Mouse (Mus musculus) left cerebral cortex, adult 18-20 months (tissue): ENCODE data around the gene Srsf10. TPM values are rescaled to one million over a fixed set of nuclear protein-coding genes. Genes with fewer than 3 reads are reported as not detected.
A peak's percentile ranks its signal among the peaks of the same experiment; 100 is the strongest.

Source experiments
- DNase-seq, 2 experiments: peaks; one replicate each; pipeline ENCODE4 v3.0.0; 2021 to 2022; ENCODE audit warnings: low spot score in 2 of 2, mixed read lengths in 1 of 2
- total RNA-seq, 2 experiments: library from RNA; stranded (reverse); gene quantifications; 2 replicates each; pipeline ENCODE4 v1.2.3; 2021

Srsf10 gene
- total RNA-seq, 2 experiments from 2014 or later, result 72.3 to 76.1 TPM

DNA sequence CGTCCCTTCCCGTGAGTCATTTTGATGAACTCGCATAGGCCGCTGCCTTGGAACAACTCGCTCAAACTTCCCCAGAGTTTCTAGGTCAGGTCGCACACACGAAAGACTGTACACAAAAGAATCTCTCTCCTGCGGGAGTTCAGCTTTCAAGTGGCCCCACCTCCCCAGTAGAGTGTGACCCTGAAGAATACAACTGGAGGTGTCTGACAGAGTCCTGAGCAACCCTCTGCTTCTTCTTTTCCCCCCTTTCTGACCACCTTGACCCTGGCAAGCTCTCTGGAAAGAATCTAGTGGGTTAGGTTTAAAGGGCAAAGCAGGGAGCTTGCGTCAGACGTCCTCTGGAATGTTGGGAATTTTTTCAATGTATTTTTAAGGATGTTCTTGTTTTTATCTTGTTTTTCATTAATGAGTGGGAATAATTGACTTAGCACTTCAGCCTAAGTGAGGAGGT, 27.9 kb downstream of the Srsf10 start:
- no peak for DNase-seq

DNA sequence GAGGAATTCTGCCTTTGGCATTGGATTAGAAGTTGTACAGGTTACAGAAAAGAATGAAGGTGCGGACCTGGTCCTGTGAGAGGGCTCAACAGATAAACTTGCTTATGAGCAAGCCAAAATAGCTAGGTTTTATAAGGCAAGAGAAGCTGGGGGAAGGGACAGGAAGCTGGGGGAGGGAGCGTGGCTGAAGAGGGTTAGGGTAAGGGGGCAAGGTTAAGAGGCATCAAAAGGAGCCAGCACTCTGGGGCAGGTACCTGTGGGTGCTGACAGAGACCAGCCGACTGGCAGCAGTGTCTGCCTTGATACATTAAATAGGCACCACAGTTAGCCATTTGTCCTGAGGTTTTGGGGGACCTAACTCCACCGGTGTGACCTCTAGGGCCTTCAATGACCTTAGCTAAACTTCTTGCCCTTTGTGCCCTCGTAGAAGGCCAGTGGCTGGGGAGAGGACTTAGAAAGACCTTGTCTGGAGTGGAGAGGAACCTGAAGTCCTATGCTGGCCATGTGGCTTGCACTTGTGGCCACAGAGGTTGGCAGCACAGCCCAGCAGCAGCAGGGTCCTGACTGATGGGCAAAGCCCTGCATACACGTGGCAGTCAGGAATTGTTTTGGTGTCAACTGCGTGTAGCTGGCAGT, 28.5 kb downstream of the Srsf10 start:
- DNase-seq, result no peak

DNA sequence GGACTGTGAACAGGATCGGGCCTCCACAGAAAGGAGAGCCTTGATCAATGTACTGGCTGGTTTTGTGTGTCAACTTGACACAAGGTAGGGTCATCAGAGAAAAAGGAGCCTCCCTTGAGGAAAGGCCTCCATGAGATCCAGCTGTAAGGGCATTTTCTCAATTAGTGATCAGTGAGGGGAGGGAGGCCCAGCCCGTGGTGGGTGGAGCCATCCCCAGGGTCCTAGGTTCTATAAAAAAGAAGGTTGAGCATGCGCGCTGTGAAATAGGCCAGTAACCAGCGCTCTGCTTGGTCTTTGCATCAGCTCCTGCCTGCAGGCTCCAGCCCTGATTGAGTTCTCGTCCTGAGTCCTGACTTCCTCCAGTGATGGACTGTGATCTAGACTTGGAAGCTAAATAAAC, 29.0 kb downstream of the Srsf10 start:
- no peak for DNase-seq

GRCm38 (mm10) chr4:135885676-135886075, 30.1 kb downstream of the Srsf10 start:
- no peak for DNase-seq

DNA sequence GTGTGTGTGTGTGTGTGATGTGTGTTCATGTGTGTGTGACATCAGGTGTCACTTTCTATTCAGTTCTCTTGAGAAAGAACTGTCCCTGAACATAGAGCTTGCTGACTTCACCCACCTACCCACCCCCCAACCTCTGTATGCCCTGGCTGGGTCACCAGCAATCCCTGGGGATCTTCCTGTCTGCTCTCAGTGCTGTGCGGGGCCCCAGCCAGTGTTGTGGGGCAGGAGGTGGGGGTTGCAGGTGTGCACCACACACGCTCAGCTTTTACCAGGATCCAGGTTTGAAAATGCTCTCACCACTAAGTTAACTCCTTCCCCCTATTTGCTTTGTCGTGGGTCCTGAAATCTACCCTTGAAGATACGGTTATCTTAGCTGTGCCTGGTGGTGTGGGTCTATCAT, 30.6 kb downstream of the Srsf10 start:
- no peak for DNase-seq

DNA sequence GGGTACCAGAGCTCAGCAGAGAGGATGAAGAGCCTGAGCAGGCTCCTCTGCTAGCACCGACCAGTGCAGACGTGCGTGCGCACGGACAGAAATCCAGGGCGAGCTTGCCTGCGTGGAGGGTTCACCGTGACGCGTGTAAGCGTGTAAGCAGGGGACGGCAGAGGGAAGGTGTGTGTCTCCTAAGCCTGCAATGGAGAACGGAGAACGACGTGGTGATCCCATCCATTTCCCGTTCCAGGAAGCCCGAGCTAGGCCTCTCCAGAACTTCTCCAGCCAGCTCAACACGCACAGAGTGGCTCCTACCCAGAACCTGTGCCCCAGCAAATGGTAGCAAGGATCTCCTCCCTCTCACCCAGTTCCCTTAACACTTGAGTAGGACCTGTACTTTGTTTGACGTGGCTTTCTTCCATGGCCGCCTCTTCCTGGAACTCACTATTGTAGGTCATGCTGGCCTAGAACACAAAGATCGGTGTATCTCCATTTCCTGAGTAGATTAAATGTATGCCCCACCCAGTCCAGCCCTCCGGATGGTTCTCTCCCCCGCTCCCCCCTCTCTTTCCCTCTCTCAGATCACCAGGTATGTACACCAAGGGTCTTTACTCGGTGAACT, 33.0 kb downstream of the Srsf10 start:
- DNase-seq, result no peak

- DNase-seq, result no peak
Measured at GRCm38 (mm10) chr4:135889146-135889883, 33.8 kb downstream of the Srsf10 start.

GRCm38 (mm10) chr4:135889884-135890283, 34.3 kb downstream of the Srsf10 start:
- peak; percentile 61 to 78 for DNase-seq

GRCm38 (mm10) chr4:135891539-135891938, 36.0 kb downstream of the Srsf10 start:
- no peak for DNase-seq

DNA sequence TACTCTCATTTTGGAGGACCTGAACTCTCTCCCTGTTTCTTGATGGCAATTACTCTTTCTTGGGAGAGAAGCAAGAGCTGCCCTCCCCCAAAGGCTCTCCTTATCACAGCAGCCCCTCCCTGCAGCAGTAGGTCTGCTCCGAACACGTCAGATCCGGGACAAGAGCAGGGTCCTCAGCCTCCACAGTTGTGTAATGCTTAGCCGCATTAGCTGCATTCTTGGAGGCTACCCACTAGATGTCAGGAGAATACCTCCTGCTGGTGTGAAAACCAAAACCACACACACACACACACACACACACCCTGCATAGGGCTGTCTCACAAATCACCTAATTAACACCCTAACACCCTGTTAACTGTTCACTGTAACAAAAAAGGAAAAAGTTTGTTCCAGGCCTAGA, 37.3 kb downstream of the Srsf10 start:
- no peak for DNase-seq

- no peak for DNase-seq
Measured at GRCm38 (mm10) chr4:135895071-135895571, 39.6 kb downstream of the Srsf10 start, which contains the start of gene Cnr2. Cnr2 (plus strand) TSS chr4:135895394.

DNA sequence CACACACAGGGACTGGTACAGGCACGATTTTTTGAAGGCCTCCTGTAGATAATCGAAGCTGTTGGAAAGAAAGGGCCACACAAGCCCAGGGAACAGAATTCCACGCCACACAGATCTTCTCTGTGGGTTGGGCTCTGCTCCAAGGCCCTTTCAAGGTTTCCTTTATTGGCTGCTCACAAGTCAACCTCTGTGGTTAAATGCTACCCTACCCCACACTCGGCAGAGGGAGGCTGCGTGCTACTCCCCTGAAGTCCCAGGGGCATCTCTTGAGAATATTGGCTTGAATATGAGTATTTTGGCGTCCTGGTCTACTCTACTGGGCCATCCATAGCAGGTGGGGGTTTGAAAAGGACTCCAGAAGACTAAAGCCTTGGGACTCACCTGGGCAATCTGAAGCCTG, 40.6 kb downstream of the Srsf10 start:
- no peak for DNase-seq

DNA sequence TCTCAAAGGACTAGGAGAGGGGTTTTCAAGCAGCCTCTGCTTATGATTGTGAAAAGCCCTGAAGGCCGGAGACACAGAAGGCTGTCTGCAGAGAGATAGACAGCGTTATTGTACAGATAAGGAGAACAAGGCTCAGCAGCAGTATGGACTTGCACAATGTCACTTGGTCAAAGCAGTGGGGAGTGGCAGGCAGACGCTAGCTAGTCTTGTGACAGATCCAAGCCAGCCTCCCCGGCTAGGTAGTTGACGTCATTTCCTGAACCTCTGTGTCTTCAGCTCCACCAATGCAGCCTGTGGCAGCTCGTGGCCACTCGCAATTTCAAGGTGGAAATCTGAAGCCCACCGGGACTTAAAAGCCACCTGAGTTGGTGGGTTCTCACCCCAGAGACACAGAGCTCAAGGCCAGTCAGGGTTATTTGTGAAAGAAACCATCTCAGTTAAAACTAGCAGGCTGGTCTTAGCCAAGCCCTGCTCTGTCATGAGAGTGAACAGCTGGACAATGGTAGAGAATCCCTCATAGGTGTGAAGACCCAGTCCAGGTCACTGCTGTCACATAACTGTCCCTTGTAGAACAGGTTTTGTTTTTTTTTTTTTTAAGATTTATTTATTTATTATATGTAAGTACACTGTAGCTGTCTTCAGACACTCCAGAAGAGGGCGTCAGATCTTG, 43.0 kb downstream of the Srsf10 start:
- DNase-seq, result no peak

- no peak for DNase-seq
Measured at GRCm38 (mm10) chr4:135899050-135899448, 43.5 kb downstream of the Srsf10 start.

DNA sequence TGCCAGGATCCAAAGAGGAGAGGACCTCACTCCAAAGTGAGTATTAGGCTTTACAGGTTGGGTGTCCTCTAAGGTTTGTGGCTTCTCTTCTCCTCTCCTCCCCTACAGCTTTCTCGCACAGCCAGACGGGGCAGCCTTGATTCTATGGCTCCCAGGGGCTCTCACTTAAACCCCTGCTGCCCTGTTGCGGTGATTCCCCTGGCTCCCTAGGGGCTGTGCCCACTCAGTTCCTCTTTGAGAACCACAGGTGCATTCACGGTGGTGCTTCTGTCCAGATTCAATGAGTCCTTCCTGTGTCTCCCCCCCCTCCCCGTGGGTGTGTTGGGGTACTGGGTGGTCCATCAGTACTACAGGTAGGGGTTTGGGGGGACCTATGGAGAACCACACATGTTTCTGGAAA, 44.5 kb downstream of the Srsf10 start:
- no peak for DNase-seq

DNA sequence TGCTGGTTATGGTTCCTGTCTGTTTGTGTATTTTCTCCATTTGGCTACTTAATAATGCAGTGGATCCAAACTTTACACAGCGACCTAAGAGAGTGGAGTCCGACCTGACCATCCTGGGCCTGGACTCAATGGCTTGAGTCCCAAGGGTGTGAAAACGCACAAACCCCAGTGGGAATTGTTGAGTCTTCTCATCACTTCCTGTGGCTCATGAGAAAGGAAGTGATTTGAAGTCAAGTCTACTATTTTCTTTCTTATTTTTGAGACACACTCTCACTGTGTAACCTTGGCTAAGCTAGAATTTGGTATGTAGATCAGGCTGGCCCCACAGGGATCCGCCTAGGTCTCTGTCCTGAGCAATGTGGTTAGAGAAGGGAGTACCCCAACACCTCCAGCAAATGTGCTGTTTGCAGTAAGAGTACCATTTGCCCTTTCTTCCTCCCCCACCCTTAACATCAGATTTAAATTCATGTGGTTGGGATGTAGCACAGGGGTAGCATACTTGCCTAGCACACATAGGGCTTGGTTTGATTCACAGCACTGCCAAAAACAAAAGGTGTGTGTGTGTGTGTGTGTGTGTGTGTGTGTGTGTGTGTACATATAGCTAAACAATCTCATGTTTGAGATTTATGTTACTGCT, 47.2 kb downstream of the Srsf10 start:
- DNase-seq, result no peak

DNA sequence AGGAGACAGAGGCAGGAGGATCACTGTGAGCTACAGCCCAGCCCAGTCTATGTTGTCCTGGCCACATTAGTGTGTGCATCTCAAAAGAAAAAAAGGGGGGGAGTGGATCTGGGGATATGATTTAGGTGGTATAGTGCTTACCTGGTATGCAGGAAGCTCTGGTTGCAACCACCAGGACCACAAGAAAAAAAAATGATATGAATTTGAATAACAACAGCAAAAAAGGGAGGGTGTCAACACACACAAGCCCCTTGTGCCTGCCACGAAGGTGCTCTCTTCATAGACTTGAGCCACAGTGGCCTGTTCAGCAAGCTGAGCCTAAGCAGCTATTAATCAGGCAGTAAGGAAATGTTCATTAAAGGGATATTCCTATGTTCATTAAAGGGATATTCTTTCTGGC, 49.3 kb downstream of the Srsf10 start:
- no peak for DNase-seq

- DNase-seq, result no peak
Measured at GRCm38 (mm10) chr4:135906633-135907032, 51.1 kb downstream of the Srsf10 start.

GRCm38 (mm10) chr4:135909326-135910066, 53.9 kb downstream of the Srsf10 start:
- DNase-seq, result no peak

- DNase-seq, result no peak
Measured at GRCm38 (mm10) chr4:135911531-135911930, 56.0 kb downstream of the Srsf10 start.
